Mouse (Mus musculus): ENCODE results near the gene Crtam. TPM values are rescaled to one million over a fixed set of nuclear protein-coding genes. Genes with fewer than 3 reads are reported as not detected.
A peak's percentile ranks its signal among the peaks of the same experiment; 100 is the strongest.

Crtam gene
- 0.14 TPM for polyA plus RNA-seq (2012; fragmentation: generic; extraction: Trizol)

GRCm38 (mm10) chr9:41004415-41004814 is at the start of gene Crtam:
TSS of gene Crtam (minus strand) at chr9:41004628.
- Histone ChIP-seq H3K79me2 (ENCODE audit: control insufficient read depth, insufficient read depth) (no peaks in the 10 kb centered on the region), H3K36me3 (ENCODE audit: control insufficient read depth, insufficient read depth) (no peaks in the 10 kb centered on the region), H3K27me3 (ENCODE audit: control insufficient read depth, insufficient read depth, insufficient read length) (no peaks in the 10 kb centered on the region), H3K4me3 (no peak within 1 kb of the TSS), H3ac (ENCODE audit: control insufficient read depth, insufficient read length) (no peak within 1 kb of the TSS), H3K4me2 (ENCODE audit: low read depth) (no peak within 1 kb of the TSS)
- TF ChIP-seq USF1 (IDR thresholded peaks at IDR 0.05; ENCODE audit: low read depth) (no peak), E2F4 (IDR thresholded peaks at IDR 0.05; ENCODE audit: insufficient read depth) (no peak), MYOG (IDR thresholded peaks at IDR 0.05; ENCODE audit: control insufficient read depth in 1 of 3, insufficient read depth in 1 of 3, insufficient read length in 2 of 3, low read depth in 2 of 3) (no peak), TCF3 (IDR thresholded peaks at IDR 0.05; ENCODE audit: insufficient read length, low read depth) (no peak), MYOD1 (IDR thresholded peaks at IDR 0.05; ENCODE audit: control insufficient read depth in 1 of 3, insufficient read length in 2 of 3, low read depth in 2 of 3) (no peak), TCF12 (IDR thresholded peaks at IDR 0.05; ENCODE audit: insufficient read depth, poor library complexity, severe bottlenecking) (no peak)

- no peak overlapping the region for H3K4me3 ChIP-seq
- H3K4me2 ChIP-seq (ENCODE audit: low read depth) = peak overlapping the region; percentile 44
- no peaks in the 10 kb centered on the region for H3K36me3 ChIP-seq (ENCODE audit: control insufficient read depth, insufficient read depth)
- H3ac ChIP-seq (ENCODE audit: control insufficient read depth, insufficient read length) = no peak overlapping the region
- TF ChIP-seq POLR2A (IDR thresholded peaks at IDR 0.05; ENCODE audit: insufficient read length, low read depth) = no peak
- TF ChIP-seq CEBPB (IDR thresholded peaks at IDR 0.05; ENCODE audit: insufficient read depth, poor library complexity, severe bottlenecking) = no peak
- TF ChIP-seq TCF12 (IDR thresholded peaks at IDR 0.05; ENCODE audit: insufficient read depth, poor library complexity, severe bottlenecking) = peak; percentile 39
- peak; percentile 60 to 93 (median 86) for TF ChIP-seq MYOD1 (IDR thresholded peaks at IDR 0.05; ENCODE audit: control insufficient read depth in 1 of 3, insufficient read length in 2 of 3, low read depth in 2 of 3)
- no peak for TF ChIP-seq POLR2AphosphoS2 (IDR thresholded peaks at IDR 0.05; ENCODE audit: insufficient read length, low read depth)
- TF ChIP-seq REST (IDR thresholded peaks at IDR 0.05; ENCODE audit: insufficient read depth, insufficient read length) = no peak
- peak; percentile 63 to 92 (median 85) for TF ChIP-seq MYOG (IDR thresholded peaks at IDR 0.05; ENCODE audit: control insufficient read depth in 1 of 3, insufficient read depth in 1 of 3, insufficient read length in 2 of 3, low read depth in 2 of 3)
- no peaks in the 10 kb centered on the region for H3K79me2 ChIP-seq (ENCODE audit: control insufficient read depth, insufficient read depth)
- no peaks in the 10 kb centered on the region for H3K27me3 ChIP-seq (ENCODE audit: control insufficient read depth, insufficient read depth, insufficient read length)
Observed at GRCm38 (mm10) chr9:41054166-41054565, 49.7 kb upstream of the Crtam start.

- Histone ChIP-seq H3K36me3 (ENCODE audit: control insufficient read depth, insufficient read depth) (no peaks in the 10 kb centered on the region), H3K4me2 (ENCODE audit: low read depth) (peak overlapping the region; percentile 44), H3K27me3 (ENCODE audit: control insufficient read depth, insufficient read depth, insufficient read length) (no peaks in the 10 kb centered on the region), H3K4me3 (no peak overlapping the region), H3ac (ENCODE audit: control insufficient read depth, insufficient read length) (no peak overlapping the region), H3K79me2 (ENCODE audit: control insufficient read depth, insufficient read depth) (no peaks in the 10 kb centered on the region)
- no peak for TF ChIP-seq CEBPB (IDR thresholded peaks at IDR 0.05; ENCODE audit: insufficient read depth, poor library complexity, severe bottlenecking)
- TF ChIP-seq POLR2A (IDR thresholded peaks at IDR 0.05; ENCODE audit: insufficient read length, low read depth) = no peak
- TF ChIP-seq REST (IDR thresholded peaks at IDR 0.05; ENCODE audit: insufficient read depth, insufficient read length) = no peak
- TF ChIP-seq MAX (IDR thresholded peaks at IDR 0.05; ENCODE audit: low read depth) = no peak
- no peak for TF ChIP-seq SRF (IDR thresholded peaks at IDR 0.05; ENCODE audit: control insufficient read depth, insufficient read length, low read depth)
- no peak for TF ChIP-seq POLR2AphosphoS2 (IDR thresholded peaks at IDR 0.05; ENCODE audit: insufficient read length, low read depth)
- TF ChIP-seq USF1 (IDR thresholded peaks at IDR 0.05; ENCODE audit: low read depth) = no peak
- no peak for TF ChIP-seq TCF12 (IDR thresholded peaks at IDR 0.05; ENCODE audit: insufficient read depth, poor library complexity, severe bottlenecking)
Observed at GRCm38 (mm10) chr9:41053478-41053877, 49.0 kb upstream of the Crtam start.

GRCm38 (mm10) chr9:41051080-41051932 is 46.9 kb upstream of the Crtam start:
- H3K79me2 ChIP-seq (ENCODE audit: control insufficient read depth, insufficient read depth) = no peaks in the 10 kb centered on the region
- H3K4me2 ChIP-seq (ENCODE audit: low read depth) = no peak overlapping the region
- H3K27me3 ChIP-seq (ENCODE audit: control insufficient read depth, insufficient read depth, insufficient read length) = no peaks in the 10 kb centered on the region
- H3K36me3 ChIP-seq (ENCODE audit: control insufficient read depth, insufficient read depth) = no peaks in the 10 kb centered on the region
- no peak overlapping the region for H3ac ChIP-seq (ENCODE audit: control insufficient read depth, insufficient read length)
- no peak for TF ChIP-seq MAX (IDR thresholded peaks at IDR 0.05; ENCODE audit: low read depth)
- TF ChIP-seq MYOG (IDR thresholded peaks at IDR 0.05; ENCODE audit: control insufficient read depth in 1 of 3, insufficient read depth in 1 of 3, insufficient read length in 2 of 3, low read depth in 2 of 3) = no peak
- TF ChIP-seq CEBPB (IDR thresholded peaks at IDR 0.05; ENCODE audit: insufficient read depth, poor library complexity, severe bottlenecking) = no peak
- no peak for TF ChIP-seq SRF (IDR thresholded peaks at IDR 0.05; ENCODE audit: control insufficient read depth, insufficient read length, low read depth)
- TF ChIP-seq REST (IDR thresholded peaks at IDR 0.05; ENCODE audit: insufficient read depth, insufficient read length) = no peak
- no peak for TF ChIP-seq POLR2A (IDR thresholded peaks at IDR 0.05; ENCODE audit: insufficient read length, low read depth)
- TF ChIP-seq USF1 (IDR thresholded peaks at IDR 0.05; ENCODE audit: low read depth) = no peak
- TF ChIP-seq MYOD1 (IDR thresholded peaks at IDR 0.05; ENCODE audit: control insufficient read depth in 1 of 3, insufficient read length in 2 of 3, low read depth in 2 of 3) = no peak
- no peak for TF ChIP-seq TCF12 (IDR thresholded peaks at IDR 0.05; ENCODE audit: insufficient read depth, poor library complexity, severe bottlenecking)
- TF ChIP-seq E2F4 (IDR thresholded peaks at IDR 0.05; ENCODE audit: insufficient read depth) = no peak
- TF ChIP-seq POLR2AphosphoS2 (IDR thresholded peaks at IDR 0.05; ENCODE audit: insufficient read length, low read depth) = no peak
- TF ChIP-seq TCF3 (IDR thresholded peaks at IDR 0.05; ENCODE audit: insufficient read length, low read depth) = no peak
- no peak overlapping the region for H3K4me3 ChIP-seq
